Mouse (Mus musculus) heart, embryonic 11.5 days (tissue): ENCODE results near the gene C87436. TPM values are rescaled to one million over a fixed set of nuclear protein-coding genes. Genes with fewer than 3 reads are reported as not detected.

Source experiments
- ATAC-seq: fragments of 200-750 bp; cut with Nextera tagmentation; replicated peaks from 2 replicates; pipeline ENCODE4 v1.8.0; 2017; ENCODE audit warnings: moderate library complexity; ENCODE audit not compliant: insufficient number of reproducible peaks, low FRiP score, low TSS enrichment
- H3K27ac ChIP-seq: fragments of 300-500 bp; sonication (generic); 2 replicates; pipeline ENCODE4 v1.5.1; 2014; ENCODE audit warnings: mild to moderate bottlenecking, low read depth, low read length
- H3K27me3 ChIP-seq: fragments of 300-500 bp; sonication (generic); 2 replicates; pipeline ENCODE4 v1.6.1; 2014; ENCODE audit warnings: mild to moderate bottlenecking, low read length, mixed read lengths; ENCODE audit not compliant: control insufficient read depth, insufficient read depth
- H3K36me3 ChIP-seq: fragments of 300-500 bp; sonication (generic); 2 replicates; pipeline ENCODE4 v1.6.1; 2014; ENCODE audit warnings: mild to moderate bottlenecking, low read length, moderate library complexity, mixed read lengths; ENCODE audit not compliant: control insufficient read depth, insufficient read depth
- H3K4me1 ChIP-seq: fragments of 300-500 bp; sonication (generic); 2 replicates; pipeline ENCODE4 v1.6.1; 2014; ENCODE audit warnings: low read length; ENCODE audit not compliant: control insufficient read depth, insufficient read depth
- H3K4me2 ChIP-seq: fragments of 300-500 bp; sonication (generic); 2 replicates; pipeline ENCODE4 v1.6.1; 2014; ENCODE audit warnings: mild to moderate bottlenecking, moderate library complexity
- H3K4me3 ChIP-seq: fragments of 300-500 bp; sonication (generic); 2 replicates; pipeline ENCODE4 v1.5.1; 2014; ENCODE audit warnings: low read depth, low read length
- H3K9ac ChIP-seq: fragments of 300-500 bp; sonication (generic); 2 replicates; pipeline ENCODE4 v1.6.1; 2014; ENCODE audit warnings: mild to moderate bottlenecking, low read depth, low read length, moderate library complexity
- H3K9me3 ChIP-seq: fragments of 300-500 bp; sonication (generic); replicated peaks from 2 replicates; pipeline ENCODE4 v1.6.1; 2016; ENCODE audit warnings: low read length; ENCODE audit not compliant: control insufficient read depth
- WGBS: fragments of 180-500 bp; shearing (Covaris S2); extraction: QIAGEN DNeasy Blood & Tissue Kit; methylation state at CpG from one replicate; pipeline ENCODE4 v1.1.7; 2014; ENCODE audit not compliant: insufficient replicate concordance; 5-methylcytosine and 5-hydroxymethylcytosine counted together
- polyA plus RNA-seq: library from polyadenylated mRNA; unstranded; fragments of >200 nt; fragmentation: Nextera tagmentation; extraction: Ambion mirVana; gene quantifications from 2 replicates; pipeline ENCODE4 v1.2.1, GENCODE M21; 2014

The C87436 gene
- polyA plus RNA-seq, 1 experiment from 2014 or later: 16.7 TPM

GRCm38 (mm10) chr6:86519767-86520345 lies 81.7 kb downstream of the C87436 start:
- no peak for ATAC-seq
- no peak overlapping the region for H3K4me3 ChIP-seq
- no peaks in the 10 kb centered on the region for H3K27me3 ChIP-seq
- H3K36me3 ChIP-seq: no peaks in the 10 kb centered on the region
- H3K27ac ChIP-seq: no peak overlapping the region
- WGBS: 65% methylated on average over 3 of the region's 3 CpGs
- no peaks in the 10 kb centered on the region for H3K9me3 ChIP-seq
- H3K4me1 ChIP-seq: peaks cover 12% of the 10 kb centered on the region
- no peak overlapping the region for H3K9ac ChIP-seq
- no peak overlapping the region for H3K4me2 ChIP-seq

- 86% methylated on average over 5 of the region's 5 CpGs for WGBS
- no peaks in the 10 kb centered on the region for H3K36me3 ChIP-seq
- H3K4me3 ChIP-seq: no peak overlapping the region
- ATAC-seq: no peak
- H3K9me3 ChIP-seq: no peaks in the 10 kb centered on the region
- H3K27ac ChIP-seq: peak overlapping the region; percentile 50
- H3K4me1 ChIP-seq: peaks cover 13% of the 10 kb centered on the region
- peak overlapping the region; percentile 27; the same call in 1 of the 2 replicates for H3K4me2 ChIP-seq
- no peaks in the 10 kb centered on the region for H3K27me3 ChIP-seq
- peak overlapping the region; percentile 1; the same call in 1 of the 2 replicates for H3K9ac ChIP-seq
These were observed 84.1 kb downstream of the C87436 start for GRCm38 (mm10) chr6:86522001-86522911.

Other genes starting within 250 kb of the C87436 start
- 3.0 and 4.1 TPM in 2 replicates for gene Tgfa, start 243.2 kb upstream of the C87436 start, polyA plus RNA-seq
- 118 and 127 TPM in 2 replicates for gene Fam136a, start 72.7 kb upstream of the C87436 start, polyA plus RNA-seq
- 389 and 393 TPM in 2 replicates for gene Snrpg, start 67.1 kb upstream of the C87436 start, polyA plus RNA-seq
- gene Pcyox1, start 41.2 kb upstream of the C87436 start, polyA plus RNA-seq: 50.0 and 52.6 TPM in 2 replicates
- gene Tia1, start 34.2 kb upstream of the C87436 start, polyA plus RNA-seq: 144 and 146 TPM in 2 replicates
- not detected in 2 replicates for gene Gm44790, start 11.7 kb upstream of the C87436 start, polyA plus RNA-seq
- 312 and 348 TPM in 2 replicates for gene Pcbp1, start 87.9 kb downstream of the C87436 start, polyA plus RNA-seq
- not detected in 2 replicates for gene Asprv1, start 189.8 kb downstream of the C87436 start, polyA plus RNA-seq
- gene Mxd1, start 230.8 kb downstream of the C87436 start, polyA plus RNA-seq: 9.5 and 12.6 TPM in 2 replicates
- 97.6 and 109 TPM in 2 replicates for gene Snrnp27, start 246.1 kb downstream of the C87436 start, polyA plus RNA-seq